Mouse (Mus musculus): ENCODE measurements around the gene Kcnk1. TPM values are rescaled to one million over a fixed set of nuclear protein-coding genes. Genes with fewer than 3 reads are reported as not detected.

The Kcnk1 gene
- 25.0 and 25.9 TPM in 2 replicates for polyA plus RNA-seq (2015; fragmentation: Nextera tagmentation; extraction: Ambion mirVana)

GRCm38 (mm10) chr8:125995101-125995986 lies at the start of gene Kcnk1:
Kcnk1 (plus strand) TSS chr8:125995170.
- Histone ChIP-seq H3K4me1 (replicated peaks) (peaks cover 42% of the 10 kb centered on the region), H3K9me3 (no peaks in the 10 kb centered on the region), H3K36me3 (no peaks in the 10 kb centered on the region), H3K4me2 (peak within 1 kb of the TSS; percentile 76), H3K4me3 (peak within 1 kb of the TSS; percentile 62), H3K9ac (peak within 1 kb of the TSS; percentile 61), H3K27me3 (peaks cover 7% of the 10 kb centered on the region; the same call in 1 of the 2 replicates), H3K27ac (replicated peaks) (peak within 1 kb of the TSS; percentile 84)
- under 1% methylated on average over 73 of the region's 73 CpGs for WGBS
- peak; percentile 84 for ATAC-seq (ENCODE audit: low FRiP score, low read depth)

- Histone ChIP-seq H3K9me3 (no peaks in the 10 kb centered on the region), H3K4me2 (no peak overlapping the region)
Observed at GRCm38 (mm10) chr8:125948696-125949308, 46.2 kb upstream of the Kcnk1 start.

GRCm38 (mm10) chr8:125950007-125950940 lies 44.7 kb upstream of the Kcnk1 start:
- H3K27me3 ChIP-seq, result peaks cover 5% of the 10 kb centered on the region; the same call in 1 of the 2 replicates
- no peak overlapping the region for H3K9ac ChIP-seq
- WGBS, result 24% methylated on average over 23 of the region's 23 CpGs
- no peak overlapping the region for H3K4me3 ChIP-seq
- no peak overlapping the region for H3K27ac ChIP-seq (replicated peaks)
- H3K4me1 ChIP-seq (replicated peaks), result peaks cover 3% of the 10 kb centered on the region; the same call in 1 of the 2 replicates
- H3K4me2 ChIP-seq, result peak overlapping the region; percentile 30; the same call in 1 of the 2 replicates
- H3K9me3 ChIP-seq, result no peaks in the 10 kb centered on the region
- peak; percentile 95 for ATAC-seq (ENCODE audit: low FRiP score, low read depth)
- H3K36me3 ChIP-seq, result no peaks in the 10 kb centered on the region

More at GRCm38 (mm10) chr8:125948696-125949308, 46.2 kb upstream of the Kcnk1 start:
- Histone ChIP-seq H3K27me3 (no peaks in the 10 kb centered on the region), H3K27ac (replicated peaks) (no peak overlapping the region), H3K4me3 (no peak overlapping the region), H3K36me3 (no peaks in the 10 kb centered on the region), H3K9ac (no peak overlapping the region), H3K4me1 (replicated peaks) (peaks cover 3% of the 10 kb centered on the region; the same call in 1 of the 2 replicates)
- no peak for ATAC-seq (ENCODE audit: low FRiP score, low read depth)
- WGBS, result 79% methylated on average over 9 of the region's 9 CpGs

GRCm38 (mm10) chr8:125955671-125956070 lies 39.3 kb upstream of the Kcnk1 start:
- Histone ChIP-seq H3K9ac (0 out of 2 replicates have a peak overlapping the region, but pooled peaks have one; percentile 36), H3K4me2 (peak overlapping the region; percentile 40), H3K27ac (replicated peaks) (no peak overlapping the region), H3K36me3 (no peaks in the 10 kb centered on the region), H3K9me3 (no peaks in the 10 kb centered on the region; the same call in 1 of the 2 replicates), H3K4me1 (replicated peaks) (peaks cover 8% of the 10 kb centered on the region), H3K4me3 (no peak overlapping the region), H3K27me3 (peaks cover 5% of the 10 kb centered on the region; the same call in 1 of the 2 replicates)
- ATAC-seq (ENCODE audit: low FRiP score, low read depth), result no peak
- 12% methylated on average over 11 of the region's 11 CpGs for WGBS

GRCm38 (mm10) chr8:125956796-125957195 lies 38.2 kb upstream of the Kcnk1 start:
- H3K27ac ChIP-seq (replicated peaks), result no peak overlapping the region
- no peak for ATAC-seq (ENCODE audit: low FRiP score, low read depth)
- H3K4me3 ChIP-seq, result no peak overlapping the region
- H3K4me2 ChIP-seq, result no peak overlapping the region
- peaks cover 5% of the 10 kb centered on the region; the same call in 1 of the 2 replicates for H3K27me3 ChIP-seq
- no peaks in the 10 kb centered on the region; the same call in 1 of the 2 replicates for H3K9me3 ChIP-seq
- peaks cover 8% of the 10 kb centered on the region for H3K4me1 ChIP-seq (replicated peaks)
- no peaks in the 10 kb centered on the region for H3K36me3 ChIP-seq
- WGBS, result 66% methylated on average over 9 of the region's 9 CpGs
- H3K9ac ChIP-seq, result no peak overlapping the region

GRCm38 (mm10) chr8:125957226-125957993 lies 37.6 kb upstream of the Kcnk1 start:
- Histone ChIP-seq H3K4me2 (no peak overlapping the region), H3K9ac (no peak overlapping the region), H3K36me3 (no peaks in the 10 kb centered on the region), H3K27ac (replicated peaks) (no peak overlapping the region), H3K4me3 (no peak overlapping the region), H3K4me1 (replicated peaks) (peaks cover 8% of the 10 kb centered on the region), H3K9me3 (no peaks in the 10 kb centered on the region; the same call in 1 of the 2 replicates), H3K27me3 (peaks cover 5% of the 10 kb centered on the region; the same call in 1 of the 2 replicates)
- 58% methylated on average over 13 of the region's 13 CpGs for WGBS
- no peak for ATAC-seq (ENCODE audit: low FRiP score, low read depth)

GRCm38 (mm10) chr8:125957994-125958368 lies 37.0 kb upstream of the Kcnk1 start:
- 92% methylated on average over 1 of the region's 1 CpGs for WGBS
- H3K4me3 ChIP-seq, result no peak overlapping the region
- no peak overlapping the region for H3K4me2 ChIP-seq
- peaks cover 5% of the 10 kb centered on the region; the same call in 1 of the 2 replicates for H3K27me3 ChIP-seq
- no peak overlapping the region for H3K9ac ChIP-seq
- ATAC-seq (ENCODE audit: low FRiP score, low read depth), result no peak
- no peaks in the 10 kb centered on the region; the same call in 1 of the 2 replicates for H3K9me3 ChIP-seq
- no peaks in the 10 kb centered on the region for H3K36me3 ChIP-seq
- H3K4me1 ChIP-seq (replicated peaks), result peaks cover 8% of the 10 kb centered on the region
- no peak overlapping the region for H3K27ac ChIP-seq (replicated peaks)

GRCm38 (mm10) chr8:125959363-125959771 lies 35.6 kb upstream of the Kcnk1 start:
- no peak for ATAC-seq (ENCODE audit: low FRiP score, low read depth)

GRCm38 (mm10) chr8:125960037-125960436 lies 34.9 kb upstream of the Kcnk1 start:
- Histone ChIP-seq H3K27ac (replicated peaks) (no peak overlapping the region), H3K9me3 (no peaks in the 10 kb centered on the region; the same call in 1 of the 2 replicates), H3K4me3 (no peak overlapping the region), H3K4me1 (replicated peaks) (peaks cover 18% of the 10 kb centered on the region), H3K9ac (no peak overlapping the region), H3K4me2 (no peak overlapping the region), H3K36me3 (no peaks in the 10 kb centered on the region), H3K27me3 (peaks cover 2% of the 10 kb centered on the region; the same call in 1 of the 2 replicates)
- no peak for ATAC-seq (ENCODE audit: low FRiP score, low read depth)
- 90% methylated on average over 8 of the region's 8 CpGs for WGBS

More at GRCm38 (mm10) chr8:125959363-125959771, 35.6 kb upstream of the Kcnk1 start:
- H3K4me3 ChIP-seq, result no peak overlapping the region
- 60% methylated on average over 4 of the region's 4 CpGs for WGBS
- H3K9me3 ChIP-seq, result no peaks in the 10 kb centered on the region; the same call in 1 of the 2 replicates
- no peaks in the 10 kb centered on the region for H3K36me3 ChIP-seq
- no peak overlapping the region for H3K9ac ChIP-seq
- H3K4me1 ChIP-seq (replicated peaks), result peaks cover 18% of the 10 kb centered on the region
- H3K27ac ChIP-seq (replicated peaks), result no peak overlapping the region
- no peak overlapping the region for H3K4me2 ChIP-seq
- H3K27me3 ChIP-seq, result peaks cover 5% of the 10 kb centered on the region; the same call in 1 of the 2 replicates

- Histone ChIP-seq H3K9ac (no peak overlapping the region), H3K9me3 (no peaks in the 10 kb centered on the region; the same call in 1 of the 2 replicates), H3K4me1 (replicated peaks) (peaks cover 18% of the 10 kb centered on the region), H3K36me3 (no peaks in the 10 kb centered on the region), H3K4me3 (no peak overlapping the region), H3K27ac (replicated peaks) (no peak overlapping the region), H3K27me3 (no peaks in the 10 kb centered on the region), H3K4me2 (no peak overlapping the region)
- ATAC-seq (ENCODE audit: low FRiP score, low read depth), result no peak
- 61% methylated on average over 6 of the region's 6 CpGs for WGBS
Observed at GRCm38 (mm10) chr8:125961790-125962189, 33.2 kb upstream of the Kcnk1 start.

Data from hindbrain, embryonic 15.5 days (tissue).